In genomic region chr17:82822129-82822528, GRCm38 (mm10) we compare ENCODE assay signal across 22 mouse cellular contexts.
DNase-seq lines count a peak whose midpoint lies in the region; ATAC-seq and TF ChIP-seq lines count a peak whose summit lies in the region.
"Had no signal": no experiment of that assay in that cellular context is flagged by ENCODE, and none has a peak within 500 bp of the region (broad histone marks: within the 10 kb centered on the region; RNA-seq: fewer than 3 reads in every experiment).

No protein-coding gene starts in this region.

- no peak overlapping the region for H3K9ac ChIP-seq in midbrain, embryonic 11.5 days (ENCODE audit: low read length)
- H3K9ac ChIP-seq in CH12.LX (ENCODE audit: insufficient read depth, low read depth) (no peak overlapping the region), MEL (ENCODE audit: control insufficient read depth, low read depth, low read length, poor library complexity, severe bottlenecking) (no peak overlapping the region)

- no peaks in the 10 kb centered on the region for H3K4me1 ChIP-seq in midbrain, embryonic 11.5 days (ENCODE audit: control insufficient read depth, insufficient read depth, low read length)
- no peaks in the 10 kb centered on the region for H3K4me1 ChIP-seq in midbrain, embryonic 10.5 days
- H3K4me1 ChIP-seq in CH12.LX (ENCODE audit: control insufficient read depth in 1 of 2, insufficient read depth in 2 of 2) (peaks cover 0 to 19% of the 10 kb centered on the region in 2 experiments; a peak in 2 of 4 replicates), MEL (ENCODE audit: control insufficient read depth in 1 of 2, insufficient read depth in 2 of 2, low read length in 2 of 2) (no peaks in the 10 kb centered on the region; a peak in 1 of 4 replicates)

- no peak overlapping the region for H3K27ac ChIP-seq in midbrain, embryonic 11.5 days (ENCODE audit: low read depth, low read length)
- no peak overlapping the region for H3K27ac ChIP-seq in midbrain, embryonic 10.5 days (replicated peaks)
- H3K27ac ChIP-seq in CH12.LX (ENCODE audit: insufficient read depth, low read depth) = no peak overlapping the region
- H3K27ac ChIP-seq in MEL (ENCODE audit: control insufficient read depth, low read depth, low read length) = no peak overlapping the region

- WGBS in midbrain, embryonic 11.5 days = 78% methylated on average over 3 of the region's 3 CpGs
- 81% methylated on average over 3 of the region's 3 CpGs for WGBS in midbrain, embryonic 10.5 days

- H3K79me2 ChIP-seq in CH12.LX (replicated peaks; ENCODE audit: control insufficient read depth, extremely low read depth, insufficient read depth, poor library complexity, severe bottlenecking) (no peaks in the 10 kb centered on the region), MEL (ENCODE audit: control insufficient read depth, insufficient read depth, low read length, poor library complexity) (no peaks in the 10 kb centered on the region)

- no peaks in the 10 kb centered on the region for H3K27me3 ChIP-seq in midbrain, embryonic 11.5 days (ENCODE audit: control insufficient read depth, insufficient read depth, low read length)
- no peaks in the 10 kb centered on the region for H3K27me3 ChIP-seq in midbrain, embryonic 10.5 days (ENCODE audit: low read depth, poor library complexity, severe bottlenecking)
- H3K27me3 ChIP-seq in CH12.LX (replicated peaks) (no peaks in the 10 kb centered on the region), MEL (ENCODE audit: control insufficient read depth in 1 of 2, insufficient read depth in 2 of 2, low read length in 2 of 2) (no peaks in the 10 kb centered on the region)

- dilution Hi-C loops in CH12.LX (cut with MboI; ENCODE audit: extremely low pct_ligation_motif_present, extremely low pct_unique_long_range_greater_than_20kb, low sequenced_read_pairs) = no loop called here

- H3K36me3 ChIP-seq in midbrain, embryonic 11.5 days (ENCODE audit: control insufficient read depth, insufficient read depth, low read length) = no peaks in the 10 kb centered on the region
- no peaks in the 10 kb centered on the region for H3K36me3 ChIP-seq in midbrain, embryonic 10.5 days
- H3K36me3 ChIP-seq in CH12.LX (replicated peaks in 1 of 2; ENCODE audit: control insufficient read depth in 1 of 2, insufficient read depth in 1 of 2, low read length in 1 of 2) = no peaks in the 10 kb centered on the region
- H3K36me3 ChIP-seq in MEL (ENCODE audit: control insufficient read depth in 1 of 2, insufficient read depth in 2 of 2, low read length in 2 of 2) = no peaks in the 10 kb centered on the region; a peak in 2 of 4 replicates
- H3K36me3 ChIP-seq: G1E had no signal

- no peak overlapping the region for H3K4me2 ChIP-seq in midbrain, embryonic 11.5 days
- no peak overlapping the region for H3K4me2 ChIP-seq in CH12.LX (ENCODE audit: insufficient read depth, low read depth, poor library complexity, severe bottlenecking)

- peak; percentile 26 for DNase-seq in midbrain, embryonic 11.5 days (ENCODE audit: low spot score, missing footprints)
- no peak for DNase-seq in midbrain, embryonic 10.5 days (ENCODE audit: low spot score)
- DNase-seq in CH12.LX (ENCODE audit: extremely low read depth) (no peak), MEL (ENCODE audit: low read depth, low spot score) (no peak)
- no peak for DNase-seq in ovary, postnatal 36 days (ENCODE audit: low spot score)
- DNase-seq: adrenal gland, adult 2 months; adrenal gland, adult 8-10 months; adrenal gland, postnatal 10 days; adrenal gland, postnatal 14 days; adrenal gland, postnatal 25 days; adrenal gland, postnatal 36 days; B cell, adult 2 months; cerebellum, adult 11 months; cerebellum, adult 11-12 months; cerebellum, adult 18-20 months; cerebellum, adult 2 months; cerebellum, adult 8-10 months had no signal

- TF ChIP-seq POLR2A in CH12.LX (IDR thresholded peaks at IDR 0.05; ENCODE audit: low read depth, low read length) = no peak
- TF ChIP-seq POLR2A in MEL (IDR thresholded peaks at IDR 0.05; ENCODE audit: control insufficient read depth in 1 of 2, insufficient read depth in 1 of 2, low read depth in 1 of 2, low read length in 2 of 2, poor library complexity in 1 of 2) = no peak

- ATAC-seq in midbrain, embryonic 11.5 days (ENCODE audit: low FRiP score) = no peak
- ATAC-seq in granulocyte monocyte progenitor cell, adult 5-6 weeks (replicated peaks; ENCODE audit: poor library complexity, severe bottlenecking) = no peak
- ATAC-seq: activated CD4-positive, CD25-positive, alpha-beta regulatory T cell, adult 4 months; CD4-positive, CD25-positive, alpha-beta regulatory T cell, adult 4 months; Patski had no signal

- TF ChIP-seq EP300 in CH12.LX (IDR thresholded peaks at IDR 0.05; ENCODE audit: low read length) = no peak
- TF ChIP-seq EP300 in MEL (IDR thresholded peaks at IDR 0.05; ENCODE audit: low read depth in 1 of 2, low read length in 2 of 2) = no peak

- no peak overlapping the region for H3K4me3 ChIP-seq in midbrain, embryonic 11.5 days (ENCODE audit: low read depth, low read length)
- no peak overlapping the region for H3K4me3 ChIP-seq in midbrain, embryonic 10.5 days
- no peak overlapping the region for H3K4me3 ChIP-seq in CH12.LX (replicated peaks in 1 of 3; ENCODE audit: low read depth in 2 of 3, low read length in 2 of 3, poor library complexity in 1 of 3)
- no peak overlapping the region for H3K4me3 ChIP-seq in MEL (ENCODE audit: control insufficient read depth in 1 of 2, insufficient read depth in 1 of 2, low read depth in 2 of 2, low read length in 2 of 2)

- TF ChIP-seq CTCF in CH12.LX (conservative IDR thresholded peaks at IDR 0.05 in 1 of 2, IDR thresholded peaks at IDR 0.05 in 1 of 2; ENCODE audit: low read depth in 2 of 2, low read length in 2 of 2) (no peak), MEL (IDR thresholded peaks at IDR 0.05 in 2 of 3, conservative IDR thresholded peaks at IDR 0.05 in 1 of 3; ENCODE audit: control insufficient read depth in 1 of 3, insufficient read depth in 1 of 3, low read depth in 2 of 3, low read length in 3 of 3, poor library complexity in 1 of 3, severe bottlenecking in 1 of 3) (no peak)

- in situ Hi-C loops in CH12.LX (cut with MboI; ENCODE audit: low pct_ligation_motif_present, low pct_unique_long_range_greater_than_20kb, low sequenced_read_pairs) = no loop called here

- no peak for TF ChIP-seq RAD21 in CH12.LX (IDR thresholded peaks at IDR 0.05; ENCODE audit: low read depth, low read length)
- TF ChIP-seq RAD21 in MEL (IDR thresholded peaks at IDR 0.05; ENCODE audit: low read depth, low read length) = no peak

- no peaks in the 10 kb centered on the region for H3K9me3 ChIP-seq in midbrain, embryonic 11.5 days (ENCODE audit: control insufficient read depth, low read length)
- no peaks in the 10 kb centered on the region for H3K9me3 ChIP-seq in midbrain, embryonic 10.5 days (replicated peaks)
- H3K9me3 ChIP-seq in CH12.LX (replicated peaks; ENCODE audit: low read length) (peaks cover 7% of the 10 kb centered on the region), MEL (replicated peaks; ENCODE audit: insufficient read depth, low read length) (no peaks in the 10 kb centered on the region)

TF ChIP-seq in CH12.LX, 34 proteins besides CTCF, POLR2A, EP300 and RAD21:
- TF ChIP-seq ZNF384 (IDR thresholded peaks at IDR 0.05; ENCODE audit: low read depth, low read length) (peak; percentile 65), JUN (IDR thresholded peaks at IDR 0.05; ENCODE audit: insufficient read depth, low read depth, low read length) (no peak), CHD2 (IDR thresholded peaks at IDR 0.05; ENCODE audit: low read length) (no peak), TCF12 (IDR thresholded peaks at IDR 0.05; ENCODE audit: low read depth, low read length) (no peak), MYC (IDR thresholded peaks at IDR 0.05; ENCODE audit: low read depth, low read length) (no peak), SMC3 (IDR thresholded peaks at IDR 0.05; ENCODE audit: low read depth, low read length) (no peak), POLR2AphosphoS2 (IDR thresholded peaks at IDR 0.05; ENCODE audit: low read depth, low read length) (no peak)

TF ChIP-seq in MEL, 35 proteins besides CTCF, POLR2A, EP300 and RAD21:
- TF ChIP-seq TAL1 (IDR thresholded peaks at IDR 0.05; ENCODE audit: low read length) (no peak), ZNF384 (IDR thresholded peaks at IDR 0.05; ENCODE audit: low read depth, low read length) (peak; percentile 54)
TF ChIP-seq in MEL: peak in this region for 1.
